Mouse (Mus musculus): ENCODE measurements at regions not wholly inside any gene's neighbourhood (a gene's known extent, or its start where the extent isn't known, plus 50 kb on each side); places are given as distances from the start of the nearest gene placed in this dataset.
A peak's percentile ranks its signal among the peaks of the same experiment; 100 is the strongest.

GRCm38 (mm10) chr10:38875667-38876245 lies 54.2 kb upstream of the Rfpl4b start:
- no peak for DNase-seq (ENCODE audit: extremely low read depth, low read depth)

DNA sequence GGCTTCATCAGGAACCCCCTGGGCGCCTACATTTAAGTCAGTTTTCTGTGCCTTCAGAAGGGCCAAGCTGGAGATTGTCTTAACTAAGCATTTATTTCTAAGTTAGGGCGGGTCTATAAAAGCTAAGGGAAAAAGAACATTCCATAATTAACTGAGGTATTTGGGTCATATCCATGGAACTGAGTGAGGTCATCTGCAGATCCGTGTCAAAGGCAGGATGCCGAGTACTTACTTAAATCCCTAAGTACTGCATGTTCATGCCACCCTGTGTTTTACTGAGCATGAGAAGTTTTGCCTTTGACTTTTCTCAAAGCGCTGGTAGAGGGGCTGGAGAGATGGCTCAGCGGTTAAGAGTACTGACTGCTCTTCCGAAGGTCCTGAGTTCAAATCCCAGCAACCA lies 57.7 kb upstream of the Rfpl4b start:
- DNase-seq (ENCODE audit: extremely low read depth, low read depth) = no peak

DNA sequence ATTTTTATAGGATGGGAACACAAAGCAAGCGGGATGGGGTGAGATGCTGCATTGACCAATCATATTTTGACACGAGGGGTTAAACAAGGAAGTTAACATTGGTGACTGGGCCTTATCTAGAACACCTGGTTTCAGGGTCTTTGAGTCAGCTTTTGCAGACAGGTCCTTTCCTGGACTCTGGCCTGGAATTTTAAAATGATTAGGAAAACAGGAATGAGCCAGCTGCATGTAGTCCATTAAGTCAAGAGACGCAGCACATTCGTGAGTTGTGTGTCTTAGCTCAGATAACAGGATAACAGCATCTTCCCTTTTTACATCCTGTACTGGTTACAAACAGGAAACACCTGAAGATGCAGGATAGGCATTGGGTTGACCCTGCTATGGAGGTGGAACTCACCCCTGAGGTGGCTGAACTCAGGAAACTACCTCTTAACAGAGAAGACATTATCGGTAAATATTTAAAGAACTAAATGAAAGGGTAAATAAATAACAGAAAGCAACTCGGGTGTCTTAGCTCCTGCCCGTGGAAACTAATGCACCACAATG lies 59.1 kb upstream of the Rfpl4b start:
- DNase-seq (ENCODE audit: extremely low read depth, low read depth) = peak; percentile 39

DNA sequence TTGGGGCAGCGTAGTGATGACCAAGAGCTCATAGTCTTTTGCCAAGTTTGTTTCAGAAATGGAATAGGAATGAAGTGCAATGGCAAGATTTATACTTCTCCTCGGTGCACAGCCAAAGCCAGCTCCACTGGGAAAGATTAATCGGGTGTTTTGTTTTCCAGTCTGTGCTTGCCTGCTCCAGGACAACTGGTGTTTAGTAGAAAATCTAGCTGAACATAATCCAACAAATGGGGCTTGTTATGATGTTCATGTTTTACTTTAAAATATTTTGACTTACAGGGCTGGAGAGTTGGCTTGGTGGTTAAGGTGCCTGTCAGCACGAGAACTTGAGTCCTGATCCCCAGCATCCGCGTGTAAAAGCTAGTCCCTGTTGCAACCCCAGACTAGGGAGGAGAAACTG lies 60.6 kb upstream of the Rfpl4b start:
- DNase-seq (ENCODE audit: extremely low read depth, low read depth) = no peak

GRCm38 (mm10) chr10:38883816-38884599 lies 62.4 kb upstream of the Rfpl4b start:
- no peak for DNase-seq (ENCODE audit: extremely low read depth, low read depth)

- DNase-seq (ENCODE audit: extremely low read depth, low read depth) = no peak
These were observed 63.1 kb upstream of the Rfpl4b start for GRCm38 (mm10) chr10:38884641-38885040.

- no peak for DNase-seq (ENCODE audit: extremely low read depth, low read depth)
These were observed 64.9 kb upstream of the Rfpl4b start for GRCm38 (mm10) chr10:38886441-38886840.

- no peak for DNase-seq (ENCODE audit: extremely low read depth, low read depth)
These were observed 66.3 kb upstream of the Rfpl4b start for GRCm38 (mm10) chr10:38887896-38888295.

DNA sequence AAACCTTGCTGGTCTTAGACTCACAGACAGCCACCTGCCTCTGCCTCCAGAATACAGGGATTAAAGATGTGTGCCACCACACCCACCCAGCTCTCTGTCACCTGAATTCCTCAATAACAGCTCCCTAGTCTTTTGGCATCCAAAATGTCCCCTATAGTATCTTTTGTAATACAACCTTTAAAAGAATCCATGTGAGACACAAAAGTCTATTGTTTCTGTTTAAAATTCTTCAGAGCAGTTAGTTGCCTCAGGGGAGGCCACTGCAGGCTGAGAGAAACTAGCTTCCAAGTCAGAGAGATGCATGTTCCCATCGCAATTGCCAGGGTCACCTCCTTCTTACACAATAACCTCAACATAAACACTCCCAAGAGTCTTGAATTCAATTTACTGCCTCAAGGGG lies 70.6 kb upstream of the Lama4 start:
- no peak for DNase-seq (ENCODE audit: extremely low read depth, low read depth)

- DNase-seq (ENCODE audit: extremely low read depth, low read depth) = no peak
These were observed 69.7 kb upstream of the Lama4 start for GRCm38 (mm10) chr10:38895656-38896055.

DNA sequence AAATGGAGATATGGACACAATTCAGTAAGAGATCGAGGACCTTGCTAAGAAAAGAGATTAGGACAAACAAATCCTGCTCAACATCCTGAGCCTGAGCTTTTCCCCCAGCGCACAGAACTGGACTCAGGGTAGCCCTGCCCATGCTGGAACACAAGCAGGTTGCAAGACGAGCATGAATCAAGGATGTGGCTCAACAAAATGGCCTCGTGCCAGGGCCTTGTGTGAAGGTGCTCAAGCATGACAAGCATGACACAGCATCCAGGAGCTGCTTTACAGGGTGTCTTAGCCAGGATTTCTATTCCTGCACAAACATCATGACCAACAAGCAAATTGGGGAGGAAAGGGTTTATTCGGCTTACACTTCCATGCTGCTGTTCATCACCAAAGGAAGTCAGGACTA lies 67.7 kb upstream of the Lama4 start:
- no peak for DNase-seq (ENCODE audit: extremely low read depth, low read depth)

DNA sequence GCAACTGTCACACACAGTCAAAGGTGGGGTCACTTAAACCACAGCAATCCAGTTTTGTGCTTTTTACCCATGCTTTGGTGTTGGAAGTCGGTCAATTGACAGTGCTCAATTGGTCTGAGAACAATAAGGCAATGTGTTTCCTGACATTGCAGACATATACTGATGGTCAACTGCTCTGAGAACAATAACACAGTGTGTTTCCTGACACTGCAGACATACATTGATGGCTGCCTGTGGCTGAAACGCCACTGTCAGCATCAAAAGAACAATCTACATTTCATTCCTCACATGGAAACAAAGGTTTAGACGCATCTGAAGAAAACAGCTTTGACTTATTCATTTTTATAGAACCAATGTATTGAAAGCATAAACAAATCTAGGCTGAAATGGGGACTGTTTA lies 59.2 kb upstream of the Lama4 start:
- no peak for DNase-seq (ENCODE audit: extremely low read depth, low read depth)

- DNase-seq (ENCODE audit: extremely low read depth, low read depth) = no peak
These were observed 57.5 kb upstream of the Lama4 start for GRCm38 (mm10) chr10:38907835-38908234.

- no peak for DNase-seq (ENCODE audit: extremely low read depth, low read depth)
These were observed 57.0 kb upstream of the Lama4 start for GRCm38 (mm10) chr10:38908277-38908676.

DNA sequence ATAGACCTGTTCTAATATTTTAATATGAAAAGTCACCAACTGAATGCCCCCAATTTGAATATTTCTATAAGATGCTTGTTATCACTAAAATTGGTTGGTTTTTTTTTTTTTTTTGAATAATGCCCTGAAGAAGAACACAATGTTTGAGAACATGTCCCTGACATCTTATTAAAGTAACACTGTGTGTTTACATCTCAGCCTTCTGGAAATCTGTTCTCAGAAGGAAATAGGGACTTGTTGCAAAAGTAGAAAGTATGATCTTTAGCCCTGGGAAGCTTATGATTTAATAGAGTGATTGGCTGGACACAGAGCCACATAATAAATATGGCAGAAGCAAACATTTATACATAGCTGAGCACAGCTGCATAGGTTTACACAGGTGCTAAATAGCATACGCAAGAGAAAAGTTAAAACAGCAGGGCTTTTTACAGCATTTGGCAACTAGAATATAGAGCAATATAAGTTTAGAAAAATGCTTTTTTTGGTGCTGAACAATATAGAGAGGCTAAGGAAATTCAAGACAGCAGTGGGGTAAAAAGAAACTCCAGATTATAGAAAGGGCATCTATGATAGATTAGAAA lies 56.1 kb upstream of the Lama4 start:
- DNase-seq (ENCODE audit: extremely low read depth, low read depth) = no peak

DNA sequence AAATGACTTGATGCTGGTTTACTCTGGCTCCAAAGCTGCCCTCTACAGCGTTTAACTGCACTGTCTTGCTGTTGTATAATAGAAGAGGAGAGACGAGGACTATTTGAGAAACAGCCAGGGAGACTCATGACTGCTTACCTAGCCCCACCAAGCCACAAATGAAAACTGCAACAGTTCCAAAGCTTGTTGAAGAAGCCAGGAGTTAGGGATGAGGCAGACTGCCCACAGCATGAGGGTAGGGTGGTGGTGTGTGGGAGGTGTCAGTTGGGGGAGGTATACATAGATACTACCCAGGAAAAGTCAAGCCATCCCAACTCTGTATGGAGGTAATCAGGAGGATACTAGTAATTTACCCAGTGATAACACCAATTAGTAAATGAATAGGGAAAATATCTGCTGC lies 55.5 kb upstream of the Lama4 start:
- no peak for DNase-seq (ENCODE audit: extremely low read depth, low read depth)

GRCm38 (mm10) chr10:38913013-38913412 lies 52.3 kb upstream of the Lama4 start:
- no peak for DNase-seq (ENCODE audit: extremely low read depth, low read depth)

Measured in MEL-GATA-1-ER (cell line).